Mouse (Mus musculus) forebrain, embryonic 11.5 days (tissue): ENCODE measurements around the gene Traf3ip2. TPM values are rescaled to one million over a fixed set of nuclear protein-coding genes. Genes with fewer than 3 reads are reported as not detected.

Source experiments
- ATAC-seq: fragments of 200-750 bp; cut with Nextera tagmentation; replicated peaks from 2 replicates; pipeline ENCODE4 v1.8.0; 2017; ENCODE audit warnings: moderate TSS enrichment; ENCODE audit not compliant: low FRiP score
- DNase-seq: peaks from one replicate; pipeline ENCODE4 v3.0.0-alpha.2; 2017; ENCODE audit warnings: low spot score
- H3K27ac ChIP-seq: fragments of 300-500 bp; sonication (generic); 2 replicates; pipeline ENCODE4 v1.5.1; 2014; ENCODE audit warnings: low read depth, low read length
- H3K27me3 ChIP-seq: fragments of 300-500 bp; sonication (generic); 2 replicates; pipeline ENCODE4 v1.6.1; 2014; ENCODE audit warnings: mild to moderate bottlenecking, low read length, mixed read lengths; ENCODE audit not compliant: control insufficient read depth, insufficient read depth
- H3K36me3 ChIP-seq: fragments of 300-500 bp; sonication (generic); 2 replicates; pipeline ENCODE4 v1.6.1; 2014; ENCODE audit warnings: mild to moderate bottlenecking, low read length, moderate library complexity, mixed read lengths; ENCODE audit not compliant: control insufficient read depth, insufficient read depth
- H3K4me1 ChIP-seq: fragments of 300-500 bp; sonication (generic); replicated peaks from 2 replicates; pipeline ENCODE4 v1.6.1; 2014; ENCODE audit warnings: low read length, mixed read lengths; ENCODE audit not compliant: control insufficient read depth, insufficient read depth
- H3K4me2 ChIP-seq: fragments of 300-500 bp; sonication (generic); 2 replicates; pipeline ENCODE4 v1.6.1; 2014; ENCODE audit warnings: low read depth, mild to moderate bottlenecking, low read length, moderate library complexity, mixed read lengths; ENCODE audit not compliant: severe bottlenecking
- H3K4me3 ChIP-seq: fragments of 300-500 bp; sonication (generic); 2 replicates; pipeline ENCODE4 v1.5.1; 2014; ENCODE audit warnings: low read depth, low read length
- H3K9ac ChIP-seq: fragments of 300-500 bp; sonication (generic); 2 replicates; pipeline ENCODE4 v1.6.1; 2014; ENCODE audit warnings: low read length
- H3K9me3 ChIP-seq: fragments of 300-500 bp; sonication (generic); 2 replicates; pipeline ENCODE4 v1.6.1; 2016; ENCODE audit warnings: low read length, mixed read lengths; ENCODE audit not compliant: control insufficient read depth
- WGBS: fragments of 180-500 bp; shearing (Covaris S2); extraction: QIAGEN DNeasy Blood & Tissue Kit; methylation state at CpG from one replicate; pipeline ENCODE4 v1.1.7; 2014; 5-methylcytosine and 5-hydroxymethylcytosine counted together
- polyA plus RNA-seq: library from polyadenylated mRNA; unstranded; fragments of >200 nt; fragmentation: Nextera tagmentation; extraction: Ambion mirVana; gene quantifications from 2 replicates; pipeline ENCODE4 v1.2.1, GENCODE M21; 2014

Gene Traf3ip2
- polyA plus RNA-seq, 1 experiment from 2014 or later, result 5.4 TPM

DNA sequence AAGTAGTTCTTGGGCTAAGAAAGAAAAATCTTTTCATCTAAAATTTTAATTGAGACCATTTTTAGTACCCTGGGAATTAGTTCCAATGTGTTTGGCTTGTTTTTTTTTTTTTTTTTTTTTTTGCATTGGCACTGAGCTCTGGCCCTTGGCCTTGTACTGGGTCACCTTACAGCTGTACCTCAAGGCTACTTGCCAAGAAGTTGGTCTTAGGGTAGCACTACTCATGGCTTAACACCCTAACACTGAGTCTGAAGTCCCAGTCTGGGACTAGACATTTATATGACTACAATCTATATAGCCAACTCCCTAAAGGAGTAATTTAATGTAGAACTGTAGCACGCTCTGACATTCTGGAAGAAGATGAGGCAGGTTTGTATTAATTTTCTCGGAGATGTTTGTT, 69.8 kb downstream of the Traf3ip2 start:
- H3K36me3 ChIP-seq, result no peaks in the 10 kb centered on the region
- no peak overlapping the region for H3K27ac ChIP-seq
- H3K9ac ChIP-seq, result no peak overlapping the region
- H3K4me1 ChIP-seq, result peaks cover 5% of the 10 kb centered on the region; the same call in 1 of the 2 replicates
- no peak overlapping the region for H3K4me2 ChIP-seq
- H3K4me3 ChIP-seq, result no peak overlapping the region
- no peak for ATAC-seq
- WGBS, result 93% methylated on average over 2 of the region's 2 CpGs
- no peaks in the 10 kb centered on the region for H3K27me3 ChIP-seq
- H3K9me3 ChIP-seq, result no peaks in the 10 kb centered on the region
- DNase-seq, result no peak

DNA sequence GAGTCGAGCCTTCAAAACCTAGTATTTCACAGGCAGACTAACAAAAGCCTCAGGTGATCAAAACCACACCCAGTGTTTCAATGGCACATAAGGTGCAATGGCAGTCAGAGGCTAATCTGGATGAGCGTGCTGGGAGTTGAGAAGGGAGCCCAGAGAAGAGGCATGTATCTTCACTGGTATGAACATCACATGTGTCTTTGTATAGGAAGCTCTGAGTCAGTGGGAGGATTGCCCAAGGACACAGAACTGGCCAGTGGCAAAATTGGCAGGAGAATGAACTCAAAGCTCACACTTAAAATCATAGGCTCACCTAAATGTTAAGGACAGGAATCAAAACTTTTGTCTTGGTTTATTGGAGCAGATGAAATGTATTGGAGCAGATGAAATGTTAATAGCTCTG, 70.7 kb downstream of the Traf3ip2 start:
- ATAC-seq (no peak), DNase-seq (no peak)
- no peaks in the 10 kb centered on the region for H3K36me3 ChIP-seq
- H3K27me3 ChIP-seq, result no peaks in the 10 kb centered on the region
- 88% methylated on average over 2 of the region's 2 CpGs for WGBS
- H3K9me3 ChIP-seq, result no peaks in the 10 kb centered on the region
- H3K4me1 ChIP-seq, result peaks cover 5% of the 10 kb centered on the region; the same call in 1 of the 2 replicates
- no peak overlapping the region for H3K9ac ChIP-seq
- H3K4me3 ChIP-seq, result no peak overlapping the region
- no peak overlapping the region for H3K27ac ChIP-seq
- H3K4me2 ChIP-seq, result no peak overlapping the region

DNA sequence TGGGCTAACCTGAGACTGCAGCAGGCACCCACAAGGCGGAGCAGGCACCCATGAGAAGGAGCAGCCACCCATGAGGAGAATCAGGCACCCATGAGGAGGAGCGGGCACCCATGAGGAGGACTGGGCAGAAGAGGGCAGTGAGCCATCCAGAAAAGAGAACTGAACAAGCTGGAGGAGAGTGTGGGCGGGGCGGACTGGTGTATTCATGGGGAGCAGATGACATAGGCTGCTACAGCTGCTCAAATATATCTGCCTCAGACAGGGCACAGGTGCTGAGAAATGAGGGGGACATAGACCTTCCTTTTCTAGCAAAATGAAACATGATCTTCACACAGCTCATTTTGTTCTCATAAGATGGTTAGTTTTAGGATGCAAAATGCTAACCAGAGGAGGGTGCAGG, 74.1 kb downstream of the Traf3ip2 start:
- Histone ChIP-seq H3K9ac (no peak overlapping the region), H3K36me3 (no peaks in the 10 kb centered on the region), H3K27ac (no peak overlapping the region), H3K4me2 (no peak overlapping the region), H3K4me3 (no peak overlapping the region), H3K9me3 (no peaks in the 10 kb centered on the region), H3K4me1 (peaks cover 5% of the 10 kb centered on the region; the same call in 1 of the 2 replicates), H3K27me3 (no peaks in the 10 kb centered on the region)
- ATAC-seq, result no peak
- DNase-seq, result no peak
- WGBS, result 97% methylated on average over 4 of the region's 4 CpGs

DNA sequence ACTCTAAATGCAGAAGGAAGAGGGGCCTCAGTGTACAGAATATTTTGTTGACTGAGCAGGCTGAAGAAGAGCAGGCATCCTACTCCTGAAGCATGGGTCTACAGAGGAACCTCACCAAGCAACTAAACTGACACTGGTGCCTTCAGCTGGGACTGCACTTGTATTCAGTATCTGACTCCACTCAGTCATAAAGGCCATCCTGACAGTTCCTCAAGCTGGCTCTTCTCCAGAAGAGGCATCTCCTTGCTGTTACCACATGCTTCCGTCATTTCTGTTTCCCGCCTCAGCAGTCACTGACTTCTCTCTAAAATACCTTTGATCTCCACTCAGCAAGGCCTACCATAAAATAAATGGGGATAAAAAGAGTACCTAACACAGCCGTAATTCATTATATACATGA, 75.1 kb downstream of the Traf3ip2 start:
- Histone ChIP-seq H3K4me2 (no peak overlapping the region), H3K9ac (no peak overlapping the region), H3K36me3 (no peaks in the 10 kb centered on the region), H3K27ac (no peak overlapping the region), H3K27me3 (no peaks in the 10 kb centered on the region), H3K9me3 (no peaks in the 10 kb centered on the region), H3K4me3 (no peak overlapping the region), H3K4me1 (peaks cover 5% of the 10 kb centered on the region; the same call in 1 of the 2 replicates)
- 92% methylated on average over 3 of the region's 3 CpGs for WGBS
- no peak for DNase-seq
- ATAC-seq, result no peak

DNA sequence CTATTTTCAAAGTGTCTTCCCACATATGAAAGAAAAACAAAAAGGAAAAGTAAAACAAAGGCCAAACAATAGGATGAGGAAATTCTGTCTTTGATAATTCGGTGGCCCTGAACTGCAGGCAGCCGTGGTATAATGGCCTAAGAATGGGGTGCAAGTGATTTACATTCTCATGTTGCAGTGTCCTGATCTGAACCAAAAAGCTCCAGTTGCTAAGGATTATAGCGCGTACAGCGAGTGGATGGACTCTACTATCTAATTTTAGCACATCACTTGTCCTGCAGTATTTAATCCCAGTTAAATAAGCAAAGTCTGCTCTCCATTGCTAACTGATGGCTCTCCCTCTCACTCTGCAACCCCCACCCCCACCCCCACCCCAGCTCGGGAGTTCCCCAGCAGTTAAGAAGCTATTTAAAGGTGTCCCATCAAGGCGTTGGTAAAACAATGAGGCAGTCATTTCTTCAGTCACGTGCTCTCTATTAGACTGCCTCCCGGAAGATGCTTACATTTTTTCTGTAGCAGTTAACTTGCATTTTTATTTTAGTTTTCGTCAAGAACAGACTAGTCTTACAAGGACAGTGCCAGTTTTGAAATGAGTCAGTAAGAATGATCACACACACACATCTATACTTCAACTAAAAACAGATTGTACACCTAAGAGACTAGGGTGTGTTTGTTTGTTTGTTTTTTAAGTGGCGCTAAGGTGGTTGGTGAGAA, 78.8 kb downstream of the Traf3ip2 start:
- no peak overlapping the region for H3K27ac ChIP-seq
- DNase-seq (no peak), ATAC-seq (no peak)
- no peak overlapping the region for H3K4me3 ChIP-seq
- no peaks in the 10 kb centered on the region for H3K27me3 ChIP-seq
- H3K9me3 ChIP-seq, result no peaks in the 10 kb centered on the region
- H3K4me2 ChIP-seq, result no peak overlapping the region
- WGBS, result 53% methylated on average over 11 of the region's 11 CpGs
- H3K9ac ChIP-seq, result no peak overlapping the region
- H3K4me1 ChIP-seq, result no peaks in the 10 kb centered on the region
- no peaks in the 10 kb centered on the region for H3K36me3 ChIP-seq

DNA sequence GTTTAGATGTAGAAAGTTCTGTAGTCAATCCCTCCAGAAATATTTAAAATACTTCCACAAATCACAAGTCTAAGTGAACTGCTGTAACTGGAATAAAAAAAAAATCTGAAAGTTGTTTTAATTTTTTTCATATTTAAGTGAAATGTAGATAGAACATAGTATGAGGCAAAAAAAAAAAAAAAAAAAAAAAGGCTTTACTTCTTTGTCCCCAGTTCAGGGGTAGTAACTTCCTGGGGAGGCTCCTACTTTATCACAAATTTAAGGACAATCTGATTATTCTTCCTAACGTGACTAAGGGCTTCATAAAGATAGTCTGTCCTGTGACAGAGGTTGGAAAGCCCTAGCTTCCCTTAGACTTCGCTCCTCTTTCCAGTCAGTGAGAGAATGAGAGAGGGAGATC, 79.4 kb downstream of the Traf3ip2 start:
- H3K27ac ChIP-seq, result no peak overlapping the region

More for the DNA sequence above, 79.4 kb downstream of the Traf3ip2 start:
- ATAC-seq (no peak), DNase-seq (no peak)
- no peaks in the 10 kb centered on the region for H3K9me3 ChIP-seq
- no peaks in the 10 kb centered on the region for H3K36me3 ChIP-seq
- WGBS, result 78% methylated on average over 2 of the region's 2 CpGs
- no peak overlapping the region for H3K4me2 ChIP-seq
- no peaks in the 10 kb centered on the region for H3K4me1 ChIP-seq
- no peaks in the 10 kb centered on the region for H3K27me3 ChIP-seq
- H3K9ac ChIP-seq, result no peak overlapping the region
- no peak overlapping the region for H3K4me3 ChIP-seq

Other genes starting within 250 kb of the Traf3ip2 start
- 42.7 and 44.6 TPM in 2 replicates for gene Fyn, start 244.1 kb upstream of the Traf3ip2 start, polyA plus RNA-seq
- gene Rev3l, start 119.2 kb downstream of the Traf3ip2 start, polyA plus RNA-seq, result 16.0 and 20.3 TPM in 2 replicates